Mouse (Mus musculus): Measurements from ENCODE around the gene Tnfaip8l2.
"Not testable (repeated sequence)": the region's sequence is repeated elsewhere in the genome, so short reads cannot be mapped to it uniquely, and the experiment has no call there.

- not testable (repeated sequence) for TF ChIP-seq POLR2A (IDR thresholded peaks at IDR 0.05; ENCODE audit: borderline replicate concordance, insufficient read depth, low read length); CTCF (IDR thresholded peaks at IDR 0.05; ENCODE audit: borderline replicate concordance, insufficient read depth, low read depth, low read length)
Measured at GRCm38 (mm10) chr3:95134133-95134532, 8.0 kb downstream of the Tnfaip8l2 start.
